11 mouse cellular contexts compared by ENCODE assay signal in genomic region chr7:110903226-110903625, GRCm38 (mm10). TPM values are rescaled to one million over a fixed set of nuclear protein-coding genes. Genes with fewer than 3 reads are reported as not detected.
DNase-seq lines count a peak whose midpoint lies in the region; ATAC-seq lines count a peak whose summit lies in the region.
"Had no signal": no experiment of that assay in that cellular context is flagged by ENCODE, and none has a peak within 500 bp of the region (broad histone marks: within the 10 kb centered on the region; RNA-seq: fewer than 3 reads in every experiment).

No protein-coding gene starts in this region.

- peaks cover 5% of the 10 kb centered on the region; the same call in 1 of the 2 replicates for H3K36me3 ChIP-seq in heart, embryonic 10.5 days
- no peaks in the 10 kb centered on the region for H3K36me3 ChIP-seq in liver, embryonic 11.5 days (ENCODE audit: control insufficient read depth, insufficient read depth, low read length)
- H3K36me3 ChIP-seq in midbrain, embryonic 14.5 days (ENCODE audit: control insufficient read depth, insufficient read depth, low read length), result no peaks in the 10 kb centered on the region
- H3K36me3 ChIP-seq: midbrain, embryonic 12.5 days had no signal

- H3K4me3 ChIP-seq in heart, embryonic 10.5 days, result no peak overlapping the region
- H3K4me3 ChIP-seq in liver, embryonic 11.5 days (ENCODE audit: low read depth, low read length), result no peak overlapping the region
- H3K4me3 ChIP-seq in midbrain, embryonic 14.5 days (replicated peaks; ENCODE audit: low read depth, low read length), result no peak overlapping the region
- H3K4me3 ChIP-seq: midbrain, embryonic 12.5 days had no signal

- peak overlapping the region; percentile 91 for H3K27ac ChIP-seq in heart, embryonic 10.5 days
- H3K27ac ChIP-seq in liver, embryonic 11.5 days (ENCODE audit: low read depth, low read length), result peak overlapping the region; percentile 26; the same call in 1 of the 2 replicates
- H3K27ac ChIP-seq in midbrain, embryonic 14.5 days (replicated peaks; ENCODE audit: low read depth, low read length), result no peak overlapping the region
- H3K27ac ChIP-seq: midbrain, embryonic 12.5 days had no signal

- peaks cover 30% of the 10 kb centered on the region for H3K4me1 ChIP-seq in heart, embryonic 10.5 days
- H3K4me1 ChIP-seq in liver, embryonic 11.5 days (replicated peaks; ENCODE audit: control insufficient read depth, insufficient read depth, low read length), result peaks cover 18% of the 10 kb centered on the region
- no peaks in the 10 kb centered on the region for H3K4me1 ChIP-seq in midbrain, embryonic 14.5 days (ENCODE audit: control insufficient read depth, insufficient read depth, low read length)
- H3K4me1 ChIP-seq: midbrain, embryonic 12.5 days had no signal

- 19% methylated on average over 7 of the region's 7 CpGs for WGBS in heart, embryonic 10.5 days
- WGBS in liver, embryonic 11.5 days, result 30% methylated on average over 7 of the region's 7 CpGs
- WGBS in midbrain, embryonic 14.5 days, result 88% methylated on average over 7 of the region's 7 CpGs

- H3K9me3 ChIP-seq in heart, embryonic 10.5 days, result no peaks in the 10 kb centered on the region
- H3K9me3 ChIP-seq in liver, embryonic 11.5 days (ENCODE audit: control insufficient read depth, low read length), result no peaks in the 10 kb centered on the region
- H3K9me3 ChIP-seq in midbrain, embryonic 14.5 days (ENCODE audit: control insufficient read depth, low read length), result no peaks in the 10 kb centered on the region
- H3K9me3 ChIP-seq: midbrain, embryonic 12.5 days had no signal

- peak overlapping the region; percentile 38 for H3K4me2 ChIP-seq in liver, embryonic 11.5 days
- H3K4me2 ChIP-seq in midbrain, embryonic 14.5 days (ENCODE audit: low read length), result no peak overlapping the region
- H3K4me2 ChIP-seq: midbrain, embryonic 12.5 days had no signal

- 0 out of 2 replicates have a peak, but pooled peaks have one; percentile 31 for ATAC-seq in erythroblast, adult 5-6 weeks (replicated peaks; ENCODE audit: low FRiP score, poor library complexity, severe bottlenecking)
- ATAC-seq in liver, embryonic 11.5 days (replicated peaks; ENCODE audit: low FRiP score), result peak; percentile 93
- no peak for ATAC-seq in midbrain, embryonic 14.5 days (ENCODE audit: low FRiP score, low TSS enrichment)
- ATAC-seq: forebrain, embryonic 16.5 days had no signal

- peak; percentile 85 for DNase-seq in heart, embryonic 10.5 days (ENCODE audit: low spot score)
- peak; percentile 46 for DNase-seq in liver, embryonic 11.5 days (ENCODE audit: low spot score)
- peak; percentile 46 for DNase-seq in lung, postnatal 14 days
- no peak for DNase-seq in layer of hippocampus, postnatal 25 days (ENCODE audit: extremely low spot score in 1 of 2, low spot score in 1 of 2)
- DNase-seq in cerebellum, adult 18-20 months, result no peak
- no peak for DNase-seq in neural tube, embryonic 10.5 days (ENCODE audit: extremely low spot score, low spot score)
- DNase-seq in midbrain, embryonic 14.5 days, result no peak
- DNase-seq: kidney, adult 9 months had no signal

- no peaks in the 10 kb centered on the region for H3K27me3 ChIP-seq in heart, embryonic 10.5 days (ENCODE audit: insufficient read depth, poor library complexity, severe bottlenecking)
- H3K27me3 ChIP-seq in liver, embryonic 11.5 days (replicated peaks; ENCODE audit: control insufficient read depth, insufficient read depth, low read length), result no peaks in the 10 kb centered on the region
- H3K27me3 ChIP-seq in midbrain, embryonic 14.5 days (ENCODE audit: control insufficient read depth, insufficient read depth, low read length), result no peaks in the 10 kb centered on the region
- H3K27me3 ChIP-seq: midbrain, embryonic 12.5 days had no signal

- peak overlapping the region; percentile 30; the same call in 1 of the 2 replicates for H3K9ac ChIP-seq in liver, embryonic 11.5 days (ENCODE audit: low read depth, low read length)
- no peak overlapping the region for H3K9ac ChIP-seq in midbrain, embryonic 14.5 days (replicated peaks; ENCODE audit: low read length)
- H3K9ac ChIP-seq: midbrain, embryonic 12.5 days had no signal

RNA-seq across cellular contexts. Expression of gene Lyve1, which starts 40.2 kb away (rescaled TPM):
- total RNA-seq in erythroblast, adult 5-6 weeks (2015; ENCODE audit: low replicate concordance), result 1.0 TPM in 1 of 2 replicates, not detected in the other
- total RNA-seq in erythroblast, adult 5-6 weeks (2017; ENCODE audit: low replicate concordance), result 0.28 and 1.1 TPM in 2 replicates
- polyA plus RNA-seq in heart, embryonic 10.5 days (2016; fragmentation: Nextera tagmentation; extraction: Ambion mirVana), result 1.6 and 3.6 TPM in 2 replicates
- polyA plus RNA-seq in liver, embryonic 11.5 days (2014; fragmentation: Nextera tagmentation; extraction: Ambion mirVana), result 25.7 and 26.9 TPM in 2 replicates
- 1 to 10 TPM in 1 of 2 experiments, under 1 TPM in 1; 0.85 to 1.5 TPM for total RNA-seq in layer of hippocampus, postnatal 25 days (2021)
- 4.7 TPM in 1 of 2 replicates, not detected in the other for polyA plus RNA-seq in midbrain, embryonic 14.5 days (2014; fragmentation: Nextera tagmentation; extraction: Ambion mirVana)

RNA-seq across cellular contexts. Expression of gene Rnf141, which starts 59.0 kb away (rescaled TPM):
- total RNA-seq in erythroblast, adult 5-6 weeks (2015; ENCODE audit: low replicate concordance), result 11.0 and 17.8 TPM in 2 replicates
- total RNA-seq in erythroblast, adult 5-6 weeks (2017; ENCODE audit: low replicate concordance), result 12.3 and 14.7 TPM in 2 replicates
- 29.3 and 31.6 TPM in 2 replicates for polyA plus RNA-seq in heart, embryonic 10.5 days (2016; fragmentation: Nextera tagmentation; extraction: Ambion mirVana)
- polyA plus RNA-seq in liver, embryonic 11.5 days (2014; fragmentation: Nextera tagmentation; extraction: Ambion mirVana), result 35.0 and 41.0 TPM in 2 replicates
- 10 to 100 TPM; 74.9 to 81.6 TPM for total RNA-seq in layer of hippocampus, postnatal 25 days (2021)
- polyA plus RNA-seq in midbrain, embryonic 14.5 days (2014; fragmentation: Nextera tagmentation; extraction: Ambion mirVana), result 24.0 and 38.3 TPM in 2 replicates

Comparison
In these comparisons a context has a peak if more than half of its experiments do, and no peak if none do; other contexts are left out.
1. DNase-seq: peak in heart, embryonic 10.5 days (single experiment), liver, embryonic 11.5 days (single experiment) and lung, postnatal 14 days (single experiment); none in layer of hippocampus, postnatal 25 days (0 of 2), cerebellum, adult 18-20 months (0 of 2), neural tube, embryonic 10.5 days (single experiment) and midbrain, embryonic 14.5 days (single experiment).